Mouse (Mus musculus) thymus, adult 18-20 months (tissue): ENCODE measurements around the gene Lax1.
"Not testable (repeated sequence)": the region's sequence is repeated elsewhere in the genome, so short reads cannot be mapped to it uniquely, and the experiment has no call there.

Source experiments
- DNase-seq, 2 experiments: peaks; one replicate each; pipeline ENCODE4 v3.0.0; 2022; ENCODE audit warnings: mixed read lengths in 2 of 2

The Lax1 gene

GRCm38 (mm10) chr1:133685749-133686519, 4.0 kb downstream of the Lax1 start:
- no peak for DNase-seq

- DNase-seq: no peak
Observed at GRCm38 (mm10) chr1:133671801-133672200, 18.1 kb downstream of the Lax1 start.

GRCm38 (mm10) chr1:133671266-133671665, 18.6 kb downstream of the Lax1 start:
- DNase-seq: no peak

GRCm38 (mm10) chr1:133670776-133671175, 19.1 kb downstream of the Lax1 start:
- no peak for DNase-seq

GRCm38 (mm10) chr1:133670190-133670589, 19.7 kb downstream of the Lax1 start:
- no peak for DNase-seq

GRCm38 (mm10) chr1:133668618-133669017, 21.3 kb downstream of the Lax1 start:
- no peak for DNase-seq

GRCm38 (mm10) chr1:133667721-133668120, 22.2 kb downstream of the Lax1 start:
- no peak for DNase-seq

GRCm38 (mm10) chr1:133665713-133666112, 24.2 kb downstream of the Lax1 start:
- DNase-seq: not testable (repeated sequence)

- no peak for DNase-seq
Observed at GRCm38 (mm10) chr1:133664203-133664970, 25.5 kb downstream of the Lax1 start.

- DNase-seq: no peak
Observed at GRCm38 (mm10) chr1:133663427-133663826, 26.5 kb downstream of the Lax1 start.

- DNase-seq: no peak
Observed at GRCm38 (mm10) chr1:133662941-133663340, 27.0 kb downstream of the Lax1 start.

GRCm38 (mm10) chr1:133661203-133661933, 28.5 kb downstream of the Lax1 start, which contains the start of gene Gm38394:
Gm38394 (minus strand) TSS chr1:133661318.
- peak; percentile 85 to 91 for DNase-seq

- peak; percentile 38 to 63 for DNase-seq
Observed at GRCm38 (mm10) chr1:133660466-133661202, 29.3 kb downstream of the Lax1 start, which contains the start of gene Zbed6. Zbed6 (minus strand) TSS chr1:133660885.

- no peak for DNase-seq
Observed at GRCm38 (mm10) chr1:133658878-133659277, 31.0 kb downstream of the Lax1 start.

- DNase-seq: no peak
Observed at GRCm38 (mm10) chr1:133656811-133657210, 33.1 kb downstream of the Lax1 start.

GRCm38 (mm10) chr1:133653033-133653432, 36.9 kb downstream of the Lax1 start:
- DNase-seq: no peak

GRCm38 (mm10) chr1:133650288-133651055, 39.4 kb downstream of the Lax1 start:
- DNase-seq: no peak

- no peak for DNase-seq
Observed at GRCm38 (mm10) chr1:133645652-133646051, 44.3 kb downstream of the Lax1 start.

GRCm38 (mm10) chr1:133641163-133641562, 48.7 kb downstream of the Lax1 start:
- DNase-seq: no peak

GRCm38 (mm10) chr1:133638517-133638916, 51.4 kb downstream of the Lax1 start:
- no peak for DNase-seq

GRCm38 (mm10) chr1:133632168-133632567, 57.7 kb downstream of the Lax1 start:
- DNase-seq: no peak
